Mouse (Mus musculus) cerebellum, adult 2 months (tissue): Measurements from ENCODE around the gene Atp8b3.

ENCODE experiments used
- CTCF ChIP-seq: fragments of 200-500 bp; IDR thresholded peaks from 2 replicates; pipeline ENCODE4 v1.5.1; 2011; ENCODE audit warnings: low read depth, mild to moderate bottlenecking, control low read depth, low read length, moderate library complexity, borderline replicate concordance; ENCODE audit not compliant: insufficient read depth
- POLR2A ChIP-seq: fragments of 200-500 bp; IDR thresholded peaks from 2 replicates; pipeline ENCODE4 v1.6.1; 2011; ENCODE audit warnings: low read length, control low read depth, borderline replicate concordance; ENCODE audit not compliant: insufficient read depth

- TF ChIP-seq CTCF = no peak
- TF ChIP-seq POLR2A = no peak
Measured at GRCm38 (mm10) chr10:80478531-80478930, 60.4 kb downstream of the Atp8b3 start.
